Mouse (Mus musculus) liver, postnatal 0 days (tissue): ENCODE results near the gene Ntng1.

Experiments used
- CTCF ChIP-seq: sonication (generic); IDR thresholded peaks from 2 replicates; pipeline ENCODE4 v1.5.1; 2016; ENCODE audit warnings: antibody characterized with exemption, low read depth
- EP300 ChIP-seq: IDR thresholded peaks from 2 replicates; pipeline ENCODE4 v1.6.1; 2016; ENCODE audit warnings: antibody characterized with exemption, low read depth, mild to moderate bottlenecking

GRCm38 (mm10) chr3:110054125-110054524 lies 89.7 kb downstream of the Ntng1 start:
- TF ChIP-seq EP300 (no peak), CTCF (no peak)
